Comparison of ENCODE assay signal across 9 mouse cellular contexts in the genomic region with DNA sequence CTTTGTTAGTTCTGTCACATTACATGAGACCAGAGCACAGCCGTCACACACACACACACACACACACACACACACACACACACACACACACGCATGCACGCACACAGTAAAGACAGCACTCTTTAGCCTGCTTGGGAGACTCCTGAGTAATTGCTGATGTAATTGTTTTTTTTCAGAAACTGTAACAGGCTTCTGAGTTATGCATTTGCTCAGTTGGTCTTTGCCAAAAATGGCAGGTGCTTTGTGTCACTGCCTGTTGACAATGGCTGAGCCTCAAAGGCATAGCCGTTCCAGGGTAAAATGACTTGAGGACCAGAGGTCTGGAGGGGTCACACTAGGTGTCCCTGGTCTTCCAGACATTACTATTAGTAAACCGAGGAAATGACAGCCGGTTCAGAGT. TPM values are rescaled to one million over a fixed set of nuclear protein-coding genes. Genes with fewer than 3 reads are reported as not detected.
DNase-seq lines count a peak whose midpoint lies in the region; ATAC-seq and TF ChIP-seq lines count a peak whose summit lies in the region.
"Had no signal": no experiment of that assay in that cellular context is flagged by ENCODE, and none has a peak within 500 bp of the region (broad histone marks: within the 10 kb centered on the region; RNA-seq: fewer than 3 reads in every experiment).

No protein-coding gene starts in this region.

- TF ChIP-seq CTCF in gastrocnemius, adult 2 months (IDR thresholded peaks at IDR 0.05), result no peak
- no peak for TF ChIP-seq CTCF in kidney, postnatal 0 days (IDR thresholded peaks at IDR 0.05; ENCODE audit: low read depth)

- ATAC-seq in embryonic facial prominence, embryonic 14.5 days (ENCODE audit: low read depth), result peak; percentile 62
- ATAC-seq in kidney, postnatal 0 days (replicated peaks; ENCODE audit: low FRiP score, low read depth), result peak; percentile 43; the same call in 1 of the 2 replicates
- no peak for ATAC-seq in erythroid progenitor cell, adult 5-6 weeks (replicated peaks; ENCODE audit: low FRiP score, poor library complexity, severe bottlenecking)
- ATAC-seq in megakaryocyte, adult 5-6 weeks (ENCODE audit: poor library complexity, severe bottlenecking), result no peak

- 51% methylated on average over 6 of the region's 6 CpGs for WGBS in embryonic facial prominence, embryonic 14.5 days
- 42% methylated on average over 6 of the region's 6 CpGs for WGBS in kidney, postnatal 0 days

- H3K9me3 ChIP-seq in embryonic facial prominence, embryonic 14.5 days (ENCODE audit: control insufficient read depth, low read length), result no peaks in the 10 kb centered on the region
- no peaks in the 10 kb centered on the region for H3K9me3 ChIP-seq in kidney, postnatal 0 days (replicated peaks; ENCODE audit: low read length)
- H3K9me3 ChIP-seq: limb, embryonic 13.5 days had no signal

- no peaks in the 10 kb centered on the region for H3K36me3 ChIP-seq in embryonic facial prominence, embryonic 14.5 days (ENCODE audit: control insufficient read depth, insufficient read depth, low read length)
- no peaks in the 10 kb centered on the region for H3K36me3 ChIP-seq in kidney, postnatal 0 days (ENCODE audit: insufficient read depth, low read length)
- H3K36me3 ChIP-seq: limb, embryonic 13.5 days had no signal

- no peak for DNase-seq in gastrocnemius, adult 2 months
- DNase-seq in gastrocnemius, adult 18-20 months (ENCODE audit: low spot score), result no peak
- peak; percentile 56 for DNase-seq in MN1 (ENCODE audit: low spot score)
- DNase-seq in embryonic facial prominence, embryonic 14.5 days (ENCODE audit: low spot score), result peak; percentile 61
- DNase-seq in kidney, postnatal 0 days (ENCODE audit: low spot score), result peak; percentile 72
- no peak for DNase-seq in left cerebral cortex, postnatal 4 days

- no peak overlapping the region for H3K4me3 ChIP-seq in gastrocnemius, adult 2 months
- no peak overlapping the region for H3K4me3 ChIP-seq in embryonic facial prominence, embryonic 14.5 days (ENCODE audit: low read depth, low read length)
- H3K4me3 ChIP-seq in kidney, postnatal 0 days (replicated peaks; ENCODE audit: low read depth, low read length), result no peak overlapping the region
- H3K4me3 ChIP-seq: limb, embryonic 13.5 days had no signal

- H3K4me2 ChIP-seq in embryonic facial prominence, embryonic 14.5 days (ENCODE audit: low read depth, low read length), result no peak overlapping the region
- H3K4me2 ChIP-seq in kidney, postnatal 0 days (ENCODE audit: low read length), result no peak overlapping the region
- H3K4me2 ChIP-seq: limb, embryonic 13.5 days had no signal

- no peak overlapping the region for H3K9ac ChIP-seq in embryonic facial prominence, embryonic 14.5 days (ENCODE audit: low read depth, low read length)
- no peak overlapping the region for H3K9ac ChIP-seq in kidney, postnatal 0 days (ENCODE audit: low read depth, low read length)
- H3K9ac ChIP-seq: limb, embryonic 13.5 days had no signal

- no peaks in the 10 kb centered on the region for H3K27me3 ChIP-seq in embryonic facial prominence, embryonic 14.5 days (replicated peaks; ENCODE audit: control insufficient read depth, insufficient read depth, low read length)
- H3K27me3 ChIP-seq in kidney, postnatal 0 days (ENCODE audit: insufficient read depth, low read length), result no peaks in the 10 kb centered on the region
- H3K27me3 ChIP-seq: limb, embryonic 13.5 days had no signal

- peak overlapping the region; percentile 71 for H3K27ac ChIP-seq in gastrocnemius, adult 2 months
- no peak overlapping the region; the same call in 1 of the 2 replicates for H3K27ac ChIP-seq in embryonic facial prominence, embryonic 14.5 days (replicated peaks; ENCODE audit: low read depth, low read length)
- peak overlapping the region; percentile 40; the same call in 1 of the 2 replicates for H3K27ac ChIP-seq in kidney, postnatal 0 days
- H3K27ac ChIP-seq: limb, embryonic 13.5 days had no signal

- intact Hi-C loops in gastrocnemius, adult 2 months (cut with DNase I), result no loop called here
- intact Hi-C loops in left cerebral cortex, postnatal 4 days (cut with DNase I), result no loop called here

- H3K4me1 ChIP-seq in embryonic facial prominence, embryonic 14.5 days (ENCODE audit: control insufficient read depth, insufficient read depth, low read length), result peaks cover 3% of the 10 kb centered on the region; the same call in 1 of the 2 replicates
- no peaks in the 10 kb centered on the region for H3K4me1 ChIP-seq in kidney, postnatal 0 days (replicated peaks; ENCODE audit: insufficient read depth, low read length)
- H3K4me1 ChIP-seq: limb, embryonic 13.5 days had no signal

RNA-seq across cellular contexts. Expression of a gene that starts 40.8 kb away (rescaled TPM):
- total RNA-seq in gastrocnemius, adult 2 months (2021), result 1 to 10 TPM; 2.2 to 4.6 TPM
- 1 to 10 TPM; 2.9 to 4.0 TPM for total RNA-seq in gastrocnemius, adult 18-20 months (2021)
- polyA plus RNA-seq in embryonic facial prominence, embryonic 14.5 days (2014; fragmentation: Nextera tagmentation; extraction: Ambion mirVana), result 3.8 TPM in 2 replicates
- 9.9 and 10.6 TPM in 2 replicates for polyA plus RNA-seq in kidney, postnatal 0 days (2015; fragmentation: Nextera tagmentation; extraction: Ambion mirVana)
- total RNA-seq in left cerebral cortex, postnatal 4 days (2021), result 1 to 10 TPM; 2.3 to 2.6 TPM
- not detected in 2 replicates for total RNA-seq in erythroid progenitor cell, adult 5-6 weeks (2015; ENCODE audit: low replicate concordance)
- not detected in 2 replicates for total RNA-seq in erythroid progenitor cell, adult 5-6 weeks (2017; ENCODE audit: low replicate concordance)
- 0.13 TPM in 1 of 2 replicates, not detected in the other for total RNA-seq in megakaryocyte, adult 5-6 weeks (2015)
- not detected in 2 replicates for total RNA-seq in megakaryocyte, adult 5-6 weeks (2017)

RNA-seq across cellular contexts. Expression of a gene that starts 53.5 kb away (rescaled TPM):
- 10 to 100 TPM; 11.2 to 14.8 TPM for total RNA-seq in gastrocnemius, adult 2 months (2021)
- total RNA-seq in gastrocnemius, adult 18-20 months (2021), result 1 to 10 TPM; 9.1 to 9.3 TPM
- 24.8 and 24.9 TPM in 2 replicates for polyA plus RNA-seq in embryonic facial prominence, embryonic 14.5 days (2014; fragmentation: Nextera tagmentation; extraction: Ambion mirVana)
- polyA plus RNA-seq in kidney, postnatal 0 days (2015; fragmentation: Nextera tagmentation; extraction: Ambion mirVana), result 26.9 and 27.5 TPM in 2 replicates
- total RNA-seq in left cerebral cortex, postnatal 4 days (2021), result 100 to 1,000 TPM; 141 to 177 TPM
- total RNA-seq in erythroid progenitor cell, adult 5-6 weeks (2015; ENCODE audit: low replicate concordance), result 10.9 and 15.5 TPM in 2 replicates
- total RNA-seq in erythroid progenitor cell, adult 5-6 weeks (2017; ENCODE audit: low replicate concordance), result 0.38 and 4.1 TPM in 2 replicates
- total RNA-seq in megakaryocyte, adult 5-6 weeks (2015), result 4.3 and 4.6 TPM in 2 replicates
- total RNA-seq in megakaryocyte, adult 5-6 weeks (2017), result 2.2 and 2.5 TPM in 2 replicates

Comparison
In these comparisons a context has a peak if more than half of its experiments do, and no peak if none do; other contexts are left out.
1. DNase-seq: peak in MN1 (single experiment), embryonic facial prominence, embryonic 14.5 days (single experiment) and kidney, postnatal 0 days (single experiment); none in gastrocnemius, adult 2 months (single experiment), gastrocnemius, adult 18-20 months (single experiment) and left cerebral cortex, postnatal 4 days (single experiment).
2. ATAC-seq: peak in embryonic facial prominence, embryonic 14.5 days (single experiment) and kidney, postnatal 0 days (single experiment); none in erythroid progenitor cell, adult 5-6 weeks (single experiment) and megakaryocyte, adult 5-6 weeks (single experiment).
3. RNA of a gene that starts 53.5 kb away (total RNA-seq): 141 to 177 TPM in left cerebral cortex, postnatal 4 days; 11.2 to 14.8 TPM in gastrocnemius, adult 2 months, 0.38 to 15.5 TPM in erythroid progenitor cell, adult 5-6 weeks, 9.1 to 9.3 TPM in gastrocnemius, adult 18-20 months and 2.2 to 4.6 TPM in megakaryocyte, adult 5-6 weeks; every median in the first group is over 4 times any median in the second.